Mouse (Mus musculus): ENCODE results near the gene Vps33b.

GRCm38 (mm10) chr7:80221179-80221750 is 48.2 kb upstream of the Vps33b start:
- TF ChIP-seq CTCF (IDR thresholded peaks at IDR 0.05; ENCODE audit: low read depth) (no peak), EP300 (IDR thresholded peaks at IDR 0.05; ENCODE audit: low read depth) (no peak)

Data from liver, embryonic 14.5 days (tissue).